Mouse (Mus musculus) macrophage (primary cell): ENCODE results near the gene Lrtm2. TPM values are rescaled to one million over a fixed set of nuclear protein-coding genes. Genes with fewer than 3 reads are reported as not detected.

ENCODE experiments used
- H3K27ac ChIP-seq: fragments of 350-480 bp; formaldehyde crosslinking; 2 replicates; pipeline ENCODE4 v1.9.0; 2021
- H3K36me3 ChIP-seq: fragments of 350-480 bp; formaldehyde crosslinking; 2 replicates; pipeline ENCODE4 v1.9.0; 2021; ENCODE audit errors: inconsistent target
- H3K4me3 ChIP-seq: fragments of 350-480 bp; formaldehyde crosslinking; 2 replicates; pipeline ENCODE4 v1.9.0; 2021; ENCODE audit errors: inconsistent target
- H3K79me2 ChIP-seq: fragments of 350-480 bp; formaldehyde crosslinking; 2 replicates; pipeline ENCODE4 v1.9.0; 2021; ENCODE audit errors: inconsistent target
- WGBS: methylation state at CpG from one replicate; pipeline ENCODE4 v1.1.7; 2026; ENCODE audit warnings: inconsistent platforms; ENCODE audit not compliant: missing documents; 5-methylcytosine and 5-hydroxymethylcytosine counted together
- polyA plus RNA-seq: library from polyadenylated mRNA; stranded (reverse); fragments of 250-400 nt; gene quantifications from 3 replicates; pipeline ENCODE4 v1.2.4, GENCODE M21; 2018; ENCODE audit warnings: inconsistent platforms

Gene Lrtm2
- polyA plus RNA-seq, 1 experiment from 2014 or later, result not detected

DNA sequence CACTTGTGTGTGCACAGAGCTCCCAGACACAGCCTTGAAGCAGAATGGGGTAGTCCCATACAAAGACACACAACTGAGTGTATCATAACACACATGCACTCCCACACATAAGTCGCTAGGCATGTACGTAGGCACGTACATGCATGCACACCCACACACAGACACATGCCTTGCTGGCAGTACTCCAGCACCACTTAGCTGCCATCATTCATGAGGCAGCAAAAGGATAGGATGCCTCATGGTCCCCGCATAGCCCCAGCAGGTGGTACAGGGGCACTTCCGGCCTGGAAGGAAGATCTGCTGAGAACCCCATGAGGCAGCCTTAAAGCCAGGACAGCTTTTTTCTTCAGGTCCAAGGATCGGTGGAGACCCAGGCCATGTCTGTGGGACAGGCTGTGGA is 4.6 kb downstream of the Lrtm2 start:
- 57% methylated on average over 5 of the region's 6 CpGs for WGBS
- H3K79me2 ChIP-seq, result no peaks in the 10 kb centered on the region
- H3K36me3 ChIP-seq, result no peaks in the 10 kb centered on the region
- H3K4me3 ChIP-seq, result no peak overlapping the region
- H3K27ac ChIP-seq, result no peak overlapping the region

DNA sequence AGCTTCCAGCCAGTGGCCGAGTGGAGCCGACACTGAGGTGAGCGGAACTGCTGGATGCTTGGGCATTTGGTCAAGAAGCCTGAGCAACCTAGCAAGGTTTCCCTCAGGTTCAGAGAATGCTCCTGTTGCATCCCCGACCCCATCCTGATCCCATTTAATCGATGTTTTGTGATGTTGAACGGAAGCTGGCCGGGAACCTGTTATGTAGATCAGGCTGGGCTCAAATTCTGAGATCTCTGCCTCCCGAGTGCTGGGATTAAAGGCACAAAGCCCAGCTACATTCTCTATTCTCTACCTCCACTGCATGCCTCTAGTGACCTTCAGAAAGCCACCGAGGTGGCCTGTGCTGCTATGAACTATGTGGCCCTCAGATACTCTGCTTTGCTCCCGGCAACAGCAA is 5.8 kb downstream of the Lrtm2 start:
- no peaks in the 10 kb centered on the region for H3K36me3 ChIP-seq
- H3K27ac ChIP-seq, result no peak overlapping the region
- H3K79me2 ChIP-seq, result no peaks in the 10 kb centered on the region
- WGBS, result 84% methylated on average over 10 of the region's 10 CpGs
- H3K4me3 ChIP-seq, result no peak overlapping the region

DNA sequence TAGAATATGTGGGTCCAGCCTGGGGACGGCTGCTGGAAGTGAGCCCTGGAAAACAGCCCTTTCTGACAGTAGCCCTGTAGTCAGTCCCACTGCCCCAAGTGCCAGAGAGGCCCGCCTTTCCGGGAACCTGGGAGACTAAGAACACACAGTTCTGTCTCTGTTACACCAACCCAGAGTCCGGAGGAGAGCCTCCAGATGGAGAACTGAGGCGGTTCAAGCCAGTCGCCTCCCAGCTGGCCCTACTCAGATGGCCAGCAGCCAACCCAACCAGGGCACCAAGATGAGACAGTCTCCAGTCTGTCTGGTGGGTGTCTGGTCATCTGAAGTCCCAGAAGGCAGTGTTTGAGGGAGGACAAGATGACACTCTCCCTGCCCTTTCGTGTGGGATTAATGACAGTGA is 8.8 kb downstream of the Lrtm2 start:
- no peak overlapping the region for H3K4me3 ChIP-seq
- H3K79me2 ChIP-seq, result no peaks in the 10 kb centered on the region
- no peaks in the 10 kb centered on the region for H3K36me3 ChIP-seq
- 96% methylated on average over 7 of the region's 7 CpGs for WGBS
- H3K27ac ChIP-seq, result no peak overlapping the region

DNA sequence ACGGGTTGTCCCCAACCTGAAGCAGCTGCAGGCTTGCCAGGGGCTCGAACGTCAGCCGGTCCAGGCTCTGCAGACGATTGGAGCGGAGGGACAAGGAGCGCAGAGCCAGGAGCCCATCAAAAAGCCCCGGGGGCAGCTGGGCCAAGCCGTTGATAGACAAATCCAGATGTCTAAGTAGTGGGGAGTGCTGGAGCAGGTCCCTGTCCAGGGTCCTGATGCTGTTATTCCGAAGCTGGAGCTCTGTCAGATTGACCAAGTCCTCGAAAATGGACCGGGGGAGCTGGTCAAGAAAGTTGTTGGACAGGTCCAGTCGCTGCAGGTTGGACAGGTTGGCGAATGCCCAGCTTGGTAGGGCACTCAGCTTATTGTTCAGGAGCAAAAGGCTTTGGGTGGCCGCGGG is 10.1 kb downstream of the Lrtm2 start:
- 58% methylated on average over 16 of the region's 16 CpGs for WGBS
- H3K36me3 ChIP-seq, result no peaks in the 10 kb centered on the region

DNA sequence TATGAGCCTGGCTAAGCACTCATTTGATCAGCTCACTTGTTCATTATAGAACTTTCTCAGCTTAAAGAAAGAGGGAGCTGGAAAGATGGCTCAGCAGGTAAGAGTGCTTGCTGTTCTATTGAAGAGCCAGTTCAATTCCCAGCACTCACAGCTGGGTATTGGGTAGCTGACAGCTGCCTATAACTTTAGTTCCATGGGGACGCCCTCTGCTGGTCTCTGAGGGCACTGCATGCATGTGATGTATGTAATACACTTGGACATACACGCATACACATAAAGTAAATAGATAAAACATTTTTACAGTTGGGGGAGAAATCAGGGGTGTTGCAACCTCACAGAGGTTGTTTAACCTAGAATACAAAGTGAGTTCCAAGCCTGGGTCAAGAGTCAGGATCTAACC is 11.2 kb downstream of the Lrtm2 start:
- WGBS, result 90% methylated on average over 2 of the region's 2 CpGs
- Histone ChIP-seq H3K79me2 (no peaks in the 10 kb centered on the region), H3K4me3 (no peak overlapping the region), H3K27ac (no peak overlapping the region), H3K36me3 (no peaks in the 10 kb centered on the region)

More for the DNA sequence above, 10.1 kb downstream of the Lrtm2 start:
- Histone ChIP-seq H3K79me2 (no peaks in the 10 kb centered on the region), H3K4me3 (no peak overlapping the region), H3K27ac (no peak overlapping the region)

DNA sequence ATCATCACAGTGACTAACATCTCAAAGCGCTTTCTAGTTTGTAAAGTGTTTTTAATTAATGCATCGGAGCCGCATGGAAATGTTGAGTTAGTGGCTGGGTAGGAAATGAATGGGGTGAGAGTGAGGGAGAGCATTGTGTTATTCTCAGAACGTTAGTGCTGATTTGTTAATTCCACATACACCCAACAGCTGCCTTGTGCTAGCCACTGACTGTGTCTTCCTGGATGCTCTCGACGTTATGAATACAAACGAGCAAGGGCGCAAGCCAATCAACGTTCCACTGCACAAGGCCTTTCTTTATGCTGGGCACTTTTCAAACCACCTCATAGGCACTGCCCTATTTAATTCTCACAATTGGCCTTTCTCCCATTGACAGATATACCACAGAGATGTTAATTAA is 11.8 kb downstream of the Lrtm2 start:
- no peaks in the 10 kb centered on the region for H3K79me2 ChIP-seq
- H3K27ac ChIP-seq, result no peak overlapping the region
- WGBS, result 90% methylated on average over 9 of the region's 9 CpGs
- H3K36me3 ChIP-seq, result no peaks in the 10 kb centered on the region
- H3K4me3 ChIP-seq, result no peak overlapping the region

DNA sequence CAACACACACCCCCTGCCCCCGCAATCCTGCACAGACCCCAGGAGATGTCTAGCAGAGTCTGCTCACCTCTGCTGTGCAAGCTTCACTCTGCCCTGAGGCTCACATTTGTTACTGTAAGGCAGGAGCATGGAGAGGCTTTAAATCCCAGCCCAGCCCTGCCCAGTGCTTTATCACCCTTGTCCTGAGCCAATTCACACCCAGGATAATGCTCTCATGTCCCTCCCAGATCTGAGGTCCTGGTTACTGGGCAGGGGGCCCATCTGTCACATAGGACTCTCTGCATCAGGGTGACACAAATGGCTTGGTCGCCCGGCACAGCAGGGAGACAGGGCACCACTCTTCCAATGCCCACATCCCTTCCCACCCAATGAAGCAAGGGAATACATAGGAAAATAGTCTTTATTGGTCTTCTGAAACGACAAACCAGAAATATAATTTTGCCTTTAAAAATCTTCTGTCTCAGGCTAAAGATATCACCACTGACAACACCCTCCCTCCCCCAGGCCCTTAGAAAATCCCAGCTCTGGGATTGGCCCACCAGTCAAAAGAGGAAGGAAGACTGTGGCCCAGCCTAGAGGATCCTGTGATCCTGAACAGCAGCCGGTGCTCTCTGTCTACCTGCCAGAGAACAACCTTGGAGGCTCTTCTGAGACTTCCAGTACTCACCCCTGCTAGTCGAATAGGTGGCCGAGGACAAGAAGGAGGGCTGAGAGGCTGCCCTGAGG is 15.7 kb downstream of the Lrtm2 start:
- H3K4me3 ChIP-seq, result no peak overlapping the region
- H3K79me2 ChIP-seq, result no peaks in the 10 kb centered on the region
- H3K36me3 ChIP-seq, result no peaks in the 10 kb centered on the region
- H3K27ac ChIP-seq, result no peak overlapping the region
- WGBS, result 56% methylated on average over 7 of the region's 7 CpGs

DNA sequence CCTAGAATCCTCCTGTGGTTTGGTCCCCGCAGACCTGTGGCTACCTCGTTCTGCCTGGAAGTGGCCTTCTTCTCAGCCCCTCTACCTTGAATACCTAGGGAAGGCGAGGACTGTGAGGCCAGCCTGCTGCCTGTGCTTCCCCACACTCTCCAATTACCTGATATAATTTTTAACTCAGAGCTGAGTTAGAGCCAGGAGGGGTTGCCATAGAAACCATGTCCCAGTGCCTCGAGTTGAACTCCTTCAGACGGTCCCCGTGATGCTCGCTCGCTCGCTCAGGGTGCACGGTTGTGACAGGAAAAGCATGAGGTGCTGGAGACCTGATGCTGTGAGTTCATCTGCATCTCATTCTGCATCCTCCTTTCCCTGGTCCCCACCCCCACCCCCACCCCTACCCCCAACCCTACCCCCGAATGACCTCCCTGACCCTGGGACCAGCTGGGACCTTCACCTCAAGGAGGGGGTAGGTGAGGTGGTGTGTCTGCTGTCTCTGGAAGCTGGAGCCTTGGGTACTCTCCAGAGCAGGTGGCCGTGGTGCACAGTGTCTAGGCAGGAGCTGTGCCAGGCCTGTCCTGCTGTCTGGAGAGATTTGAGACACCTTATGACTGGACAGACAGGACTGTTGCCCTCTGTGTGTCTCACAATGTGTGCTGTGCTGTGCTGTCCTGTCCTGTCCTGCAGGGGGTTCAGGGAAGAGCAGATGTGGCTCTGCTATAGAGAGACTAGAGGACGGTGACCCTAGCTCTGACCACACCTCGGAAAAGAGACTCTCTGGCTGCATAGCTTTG is 16.8 kb downstream of the Lrtm2 start:
- Histone ChIP-seq H3K4me3 (no peak overlapping the region), H3K27ac (no peak overlapping the region), H3K36me3 (no peaks in the 10 kb centered on the region), H3K79me2 (no peaks in the 10 kb centered on the region)
- WGBS, result 87% methylated on average over 14 of the region's 14 CpGs

DNA sequence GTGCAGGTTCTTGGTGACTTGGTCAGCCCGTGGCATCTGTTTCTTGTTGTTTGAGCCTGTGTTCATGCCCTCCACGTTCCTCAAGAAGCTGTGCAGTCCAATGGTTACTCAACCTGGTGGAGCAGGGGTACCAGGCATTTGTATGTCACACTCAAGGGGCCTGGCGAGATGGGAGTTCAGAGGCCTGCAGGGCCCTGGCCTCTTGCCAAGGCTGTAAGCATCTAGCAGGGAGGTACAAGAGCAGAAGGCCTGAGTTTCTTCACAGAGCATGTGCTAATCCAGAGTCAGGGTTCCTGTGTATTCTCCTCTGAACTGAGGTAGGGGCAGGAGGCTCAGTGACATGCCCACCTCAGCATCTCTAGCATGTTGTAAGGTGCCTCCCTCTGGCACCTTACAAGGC is 17.5 kb downstream of the Lrtm2 start:
- Histone ChIP-seq H3K27ac (no peak overlapping the region), H3K4me3 (no peak overlapping the region), H3K79me2 (no peaks in the 10 kb centered on the region), H3K36me3 (no peaks in the 10 kb centered on the region)
- 76% methylated on average over 3 of the region's 3 CpGs for WGBS

DNA sequence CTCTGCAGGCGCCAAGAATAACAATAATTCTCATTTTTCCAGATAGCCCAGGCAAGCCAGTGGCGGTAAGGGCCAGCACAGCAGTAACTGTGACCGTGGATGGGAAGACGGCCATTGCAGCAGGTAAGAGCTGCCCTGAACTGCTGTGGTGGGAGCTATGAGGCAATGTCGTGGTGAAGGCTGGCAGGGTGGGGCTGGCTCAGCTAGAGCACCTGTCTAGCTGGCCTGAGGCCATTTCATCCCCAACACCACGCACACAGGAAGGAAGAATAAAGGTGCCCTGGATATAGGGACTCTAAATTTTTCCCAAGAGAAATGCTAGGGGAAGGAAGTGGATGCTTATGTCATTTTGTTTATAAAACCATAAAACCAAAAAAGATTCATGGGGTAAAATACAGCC is 18.2 kb downstream of the Lrtm2 start:
- Histone ChIP-seq H3K36me3 (no peaks in the 10 kb centered on the region), H3K27ac (no peak overlapping the region), H3K4me3 (no peak overlapping the region), H3K79me2 (no peaks in the 10 kb centered on the region)
- 74% methylated on average over 6 of the region's 6 CpGs for WGBS

DNA sequence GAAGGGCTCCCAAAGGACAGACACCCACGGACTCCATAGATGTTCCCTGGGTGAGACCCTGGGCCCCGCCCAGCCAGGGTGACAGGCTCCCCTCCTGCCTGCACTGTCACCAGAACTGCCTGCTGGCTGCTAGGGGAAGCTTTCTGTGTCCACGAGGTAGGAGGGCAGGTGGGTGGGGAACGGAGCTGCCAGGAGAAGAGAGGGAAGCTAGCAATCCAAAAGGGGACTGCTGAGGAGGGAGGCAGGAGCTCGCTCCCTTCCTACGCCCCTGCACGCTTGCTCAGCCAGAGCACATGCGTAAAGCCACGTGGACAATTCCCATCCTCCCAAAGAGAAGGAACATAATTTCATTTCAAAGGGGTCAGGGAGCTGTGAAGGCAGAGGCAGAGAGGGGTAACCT is 20.4 kb downstream of the Lrtm2 start:
- H3K79me2 ChIP-seq, result no peaks in the 10 kb centered on the region
- no peak overlapping the region for H3K27ac ChIP-seq
- WGBS, result 64% methylated on average over 9 of the region's 9 CpGs
- no peaks in the 10 kb centered on the region for H3K36me3 ChIP-seq
- H3K4me3 ChIP-seq, result no peak overlapping the region

DNA sequence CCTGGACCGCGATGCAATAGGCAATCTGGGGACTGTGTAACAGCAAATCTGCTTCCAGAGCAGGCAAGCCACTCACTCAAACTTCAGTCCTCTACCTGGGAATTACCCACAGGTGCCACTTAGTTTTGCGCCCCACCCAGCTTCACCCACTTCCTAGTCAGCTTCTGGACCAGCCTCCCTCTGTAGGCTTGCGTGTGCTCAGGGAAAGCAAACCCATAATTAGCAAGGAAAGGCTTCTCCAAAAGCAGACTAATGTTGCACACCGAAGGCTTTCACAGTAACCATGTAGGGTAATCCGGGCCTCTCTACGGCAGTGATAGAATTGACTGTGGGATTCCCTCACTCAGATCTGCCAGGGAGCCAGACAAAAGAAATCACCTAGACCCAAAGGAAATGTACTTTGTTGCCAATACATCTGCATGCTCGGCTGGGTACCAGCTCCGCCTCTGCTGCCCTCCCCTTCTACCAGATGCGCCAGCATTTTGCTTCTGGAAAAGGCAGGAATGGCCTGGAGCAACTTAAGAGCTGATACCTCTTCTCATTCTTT is 22.6 kb downstream of the Lrtm2 start:
- Histone ChIP-seq H3K79me2 (no peaks in the 10 kb centered on the region), H3K4me3 (no peak overlapping the region), H3K27ac (no peak overlapping the region), H3K36me3 (no peaks in the 10 kb centered on the region)
- WGBS, result 68% methylated on average over 10 of the region's 10 CpGs

DNA sequence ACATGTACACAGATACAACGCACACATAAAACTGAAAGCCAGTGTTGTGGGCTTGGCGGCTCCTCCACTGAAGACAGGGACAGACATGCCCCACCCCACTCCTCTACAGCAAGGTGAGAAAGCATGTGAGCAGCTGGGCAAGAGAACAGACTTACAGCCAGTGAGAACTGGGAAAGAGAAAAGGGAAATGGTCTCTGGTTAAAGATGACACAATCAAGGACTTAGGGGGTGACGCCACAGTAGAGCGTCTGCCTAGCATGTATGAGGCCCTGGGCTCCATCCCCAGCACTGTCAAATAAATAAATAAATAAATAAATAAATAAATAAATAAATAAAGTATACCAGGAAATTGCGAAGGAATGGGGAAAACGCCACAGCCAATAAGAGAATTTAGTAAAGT is 27.2 kb downstream of the Lrtm2 start:
- Histone ChIP-seq H3K4me3 (no peak overlapping the region), H3K79me2 (no peaks in the 10 kb centered on the region), H3K36me3 (no peaks in the 10 kb centered on the region), H3K27ac (no peak overlapping the region)
- 67% methylated on average over 6 of the region's 6 CpGs for WGBS

DNA sequence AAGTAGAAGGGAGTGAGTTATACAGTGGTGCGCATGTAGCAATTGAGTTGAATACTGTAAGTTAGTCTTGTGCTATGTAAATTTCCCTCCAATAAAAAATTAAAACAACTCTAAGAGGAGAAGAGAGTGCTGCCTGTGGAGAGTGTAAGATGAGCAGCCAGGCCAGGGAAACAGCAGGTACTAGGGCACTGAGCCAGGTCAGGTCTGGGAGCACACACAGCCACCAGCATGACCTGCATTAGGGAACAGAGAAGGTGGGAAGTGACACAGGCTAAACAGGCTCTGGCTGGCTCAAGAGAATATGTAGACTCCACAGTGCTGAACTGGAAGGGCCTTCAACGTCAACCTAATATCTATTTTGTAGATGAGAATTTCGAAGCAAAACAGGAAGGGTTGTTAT is 29.3 kb downstream of the Lrtm2 start:
- H3K79me2 ChIP-seq, result no peaks in the 10 kb centered on the region
- 86% methylated on average over 3 of the region's 3 CpGs for whole genome bisulfite sequencing

DNA sequence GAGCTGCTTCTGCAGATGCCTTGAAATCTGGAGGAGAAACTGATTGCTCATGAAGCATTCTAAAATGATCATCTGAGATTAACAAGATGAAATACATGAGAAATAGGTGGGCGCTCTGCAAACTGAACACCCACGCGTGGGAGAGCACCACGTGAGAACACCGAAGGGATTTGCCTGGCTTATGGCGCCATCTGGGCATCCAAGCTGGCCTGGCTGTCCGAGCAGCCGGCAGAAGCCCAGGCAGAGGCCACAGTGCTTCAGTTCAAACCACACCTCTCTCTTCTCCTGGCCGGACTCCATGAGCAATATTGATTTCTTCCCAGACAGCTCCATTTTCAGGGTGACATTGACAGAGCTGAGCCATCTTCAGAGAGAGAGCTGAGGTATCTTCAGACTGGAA is 49.8 kb downstream of the Lrtm2 start:
- no peaks in the 10 kb centered on the region for H3K79me2 ChIP-seq
- 83% methylated on average over 9 of the region's 9 CpGs for WGBS
- no peak overlapping the region for H3K4me3 ChIP-seq
- H3K36me3 ChIP-seq, result no peaks in the 10 kb centered on the region
- no peak overlapping the region for H3K27ac ChIP-seq

More for the DNA sequence above, 29.3 kb downstream of the Lrtm2 start:
- Histone ChIP-seq H3K36me3 (no peaks in the 10 kb centered on the region), H3K27ac (no peak overlapping the region), H3K4me3 (no peak overlapping the region)
